Mouse (Mus musculus): ENCODE results near the gene Prpf40b. TPM values are rescaled to one million over a fixed set of nuclear protein-coding genes. Genes with fewer than 3 reads are reported as not detected.
A peak's percentile ranks its signal among the peaks of the same experiment; 100 is the strongest.

Gene Prpf40b
- polyA plus RNA-seq, 1 experiment, result 37.0 TPM

GRCm38 (mm10) chr15:99341102-99341501 lies 46.2 kb downstream of the Prpf40b start:
- peak overlapping the region; percentile 45 for H3K27ac ChIP-seq (ENCODE audit: control insufficient read depth, insufficient read depth, low read length)
- peaks cover 70% of the 10 kb centered on the region for H3K4me1 ChIP-seq (replicated peaks; ENCODE audit: control insufficient read depth, insufficient read depth, low read length)

DNA sequence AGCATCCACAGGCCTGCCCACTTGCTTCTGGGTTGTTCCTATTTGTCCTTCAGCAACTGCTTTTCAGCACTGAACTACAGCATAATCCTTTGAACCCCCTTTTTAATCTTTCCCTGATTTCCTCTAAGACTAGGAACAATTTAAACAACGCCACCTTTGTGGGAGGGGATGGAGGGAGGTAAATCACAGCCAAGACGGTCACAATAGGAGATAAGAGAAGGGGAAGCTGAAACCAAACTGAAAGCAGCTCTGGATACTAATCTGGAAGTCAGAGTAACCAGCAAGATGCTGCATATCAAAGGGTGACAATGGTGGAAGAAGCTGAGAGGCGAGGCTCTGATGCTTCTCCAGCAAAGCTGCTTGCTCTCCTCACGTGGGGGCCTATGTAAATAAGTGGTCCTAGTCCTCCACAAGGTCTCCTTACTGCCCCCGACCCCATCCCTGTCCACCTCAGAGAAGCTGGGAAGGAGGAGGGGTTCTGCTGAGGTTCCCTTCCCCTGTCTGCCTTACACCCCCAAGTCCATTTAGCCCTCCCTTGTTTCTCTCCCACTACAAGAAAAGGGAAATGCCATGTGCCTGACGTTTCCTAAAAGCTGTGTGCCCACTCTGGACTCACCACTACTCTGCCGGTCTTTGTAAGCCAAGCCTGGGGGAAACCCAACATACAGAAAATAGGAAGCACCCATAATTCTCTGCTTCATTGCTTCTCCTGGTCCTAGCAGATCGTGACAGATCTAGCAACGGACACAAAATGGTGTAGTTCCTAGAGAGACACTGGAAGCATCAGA lies 47.5 kb downstream of the Prpf40b start:
- H3K27me3 ChIP-seq (ENCODE audit: control insufficient read depth, insufficient read depth, low read length), result no peaks in the 10 kb centered on the region
- H3K36me3 ChIP-seq (ENCODE audit: control insufficient read depth, insufficient read depth, low read length), result no peaks in the 10 kb centered on the region
- no peak overlapping the region for H3K27ac ChIP-seq (ENCODE audit: control insufficient read depth, insufficient read depth, low read length)
- no peak for TF ChIP-seq CTCF (IDR thresholded peaks at IDR 0.05; ENCODE audit: borderline replicate concordance, control insufficient read depth, extremely low read depth, insufficient read depth, low read length, poor library complexity)
- no peak for TF ChIP-seq POLR2A (IDR thresholded peaks at IDR 0.05; ENCODE audit: control insufficient read depth, extremely low read depth, insufficient read depth, low read length, poor library complexity)
- peaks cover 61% of the 10 kb centered on the region for H3K4me1 ChIP-seq (replicated peaks; ENCODE audit: control insufficient read depth, insufficient read depth, low read length)
- WGBS, result 56% methylated on average over 9 of the region's 9 CpGs
- no peak for DNase-seq
- no peak overlapping the region for H3K4me3 ChIP-seq (ENCODE audit: control insufficient read depth, insufficient read depth, low read length)

More at GRCm38 (mm10) chr15:99341102-99341501, 46.2 kb downstream of the Prpf40b start:
- TF ChIP-seq CTCF (IDR thresholded peaks at IDR 0.05; ENCODE audit: borderline replicate concordance, control insufficient read depth, extremely low read depth, insufficient read depth, low read length, poor library complexity) (no peak), POLR2A (IDR thresholded peaks at IDR 0.05; ENCODE audit: control insufficient read depth, extremely low read depth, insufficient read depth, low read length, poor library complexity) (no peak)
- DNase-seq, result peak; percentile 72
- 4% methylated on average over 3 of the region's 3 CpGs for whole genome bisulfite sequencing
- H3K27me3 ChIP-seq (ENCODE audit: control insufficient read depth, insufficient read depth, low read length), result no peaks in the 10 kb centered on the region
- H3K4me3 ChIP-seq (ENCODE audit: control insufficient read depth, insufficient read depth, low read length), result no peak overlapping the region
- no peaks in the 10 kb centered on the region for H3K36me3 ChIP-seq (ENCODE audit: control insufficient read depth, insufficient read depth, low read length)

DNA sequence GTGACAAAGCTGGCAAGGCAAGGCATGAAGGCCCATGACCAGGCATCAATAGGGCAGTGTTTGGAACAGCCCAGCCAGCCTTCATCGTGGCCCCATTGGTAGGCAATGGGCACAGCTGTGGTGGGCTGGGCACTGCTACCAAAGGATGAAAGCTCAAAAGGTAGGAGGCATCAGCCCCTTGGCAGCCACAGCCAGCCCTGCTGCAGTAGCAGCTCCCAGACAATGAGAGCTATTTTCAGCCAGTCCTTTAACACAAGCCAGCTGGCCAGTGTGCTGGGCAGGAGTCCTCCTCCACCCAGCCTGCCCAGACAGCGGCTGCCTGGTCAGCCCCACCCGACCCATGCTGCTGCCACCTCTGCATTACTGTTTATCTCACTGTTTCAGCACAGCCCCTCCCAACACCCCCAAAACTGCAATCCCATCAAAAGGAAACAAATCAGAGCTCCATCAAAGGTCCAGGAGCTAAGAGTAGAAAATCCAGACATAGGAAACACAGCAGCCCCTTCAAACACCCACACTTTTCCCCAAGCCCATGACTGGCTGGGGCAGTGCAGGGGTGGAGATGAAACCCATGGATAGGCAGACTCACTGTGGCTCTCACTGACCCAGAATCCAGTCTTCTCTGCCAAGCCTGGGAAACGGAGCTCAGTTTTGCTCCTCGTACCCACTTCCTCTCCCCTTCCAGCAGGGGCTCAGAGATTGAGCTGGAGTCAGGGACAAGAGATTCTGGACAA lies 48.7 kb downstream of the Prpf40b start:
- Histone ChIP-seq H3K4me1 (replicated peaks; ENCODE audit: control insufficient read depth, insufficient read depth, low read length) (peaks cover 50% of the 10 kb centered on the region), H3K36me3 (ENCODE audit: control insufficient read depth, insufficient read depth, low read length) (no peaks in the 10 kb centered on the region), H3K27me3 (ENCODE audit: control insufficient read depth, insufficient read depth, low read length) (no peaks in the 10 kb centered on the region), H3K27ac (ENCODE audit: control insufficient read depth, insufficient read depth, low read length) (no peak overlapping the region), H3K4me3 (ENCODE audit: control insufficient read depth, insufficient read depth, low read length) (no peak overlapping the region)
- 87% methylated on average over 5 of the region's 5 CpGs for WGBS
- no peak for DNase-seq
- no peak for TF ChIP-seq POLR2A (IDR thresholded peaks at IDR 0.05; ENCODE audit: control insufficient read depth, extremely low read depth, insufficient read depth, low read length, poor library complexity)
- TF ChIP-seq CTCF (IDR thresholded peaks at IDR 0.05; ENCODE audit: borderline replicate concordance, control insufficient read depth, extremely low read depth, insufficient read depth, low read length, poor library complexity), result no peak

GRCm38 (mm10) chr15:99344148-99344870 lies 49.4 kb downstream of the Prpf40b start:
- DNase-seq, result no peak
- Histone ChIP-seq H3K27ac (ENCODE audit: control insufficient read depth, insufficient read depth, low read length) (no peak overlapping the region), H3K27me3 (ENCODE audit: control insufficient read depth, insufficient read depth, low read length) (no peaks in the 10 kb centered on the region), H3K36me3 (ENCODE audit: control insufficient read depth, insufficient read depth, low read length) (no peaks in the 10 kb centered on the region), H3K4me1 (replicated peaks; ENCODE audit: control insufficient read depth, insufficient read depth, low read length) (peaks cover 47% of the 10 kb centered on the region), H3K4me3 (ENCODE audit: control insufficient read depth, insufficient read depth, low read length) (no peak overlapping the region)
- no peak for TF ChIP-seq CTCF (IDR thresholded peaks at IDR 0.05; ENCODE audit: borderline replicate concordance, control insufficient read depth, extremely low read depth, insufficient read depth, low read length, poor library complexity)
- no peak for TF ChIP-seq POLR2A (IDR thresholded peaks at IDR 0.05; ENCODE audit: control insufficient read depth, extremely low read depth, insufficient read depth, low read length, poor library complexity)
- 88% methylated on average over 8 of the region's 8 CpGs for WGBS

DNA sequence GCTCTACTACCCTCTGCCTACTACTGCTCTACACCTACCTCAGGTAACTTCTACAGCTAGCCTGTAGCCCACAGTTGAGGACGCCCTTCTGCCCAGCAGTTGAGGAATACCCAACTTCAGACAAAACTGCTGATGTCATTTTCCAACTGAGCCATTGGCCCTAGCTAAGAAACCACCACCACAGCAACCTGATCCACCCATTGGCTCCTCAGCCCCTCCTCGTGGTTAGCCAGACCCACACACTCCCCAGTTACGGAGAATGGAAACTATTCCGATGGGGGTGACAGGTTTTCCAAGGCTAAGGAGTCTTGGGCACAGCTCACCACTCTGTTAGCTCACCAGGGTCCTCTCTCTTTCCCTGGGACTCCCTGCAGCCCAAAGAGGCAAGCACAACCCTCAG lies 50.1 kb downstream of the Prpf40b start:
- Histone ChIP-seq H3K4me3 (ENCODE audit: control insufficient read depth, insufficient read depth, low read length) (no peak overlapping the region), H3K27me3 (ENCODE audit: control insufficient read depth, insufficient read depth, low read length) (no peaks in the 10 kb centered on the region), H3K4me1 (replicated peaks; ENCODE audit: control insufficient read depth, insufficient read depth, low read length) (peaks cover 43% of the 10 kb centered on the region), H3K36me3 (ENCODE audit: control insufficient read depth, insufficient read depth, low read length) (no peaks in the 10 kb centered on the region), H3K27ac (ENCODE audit: control insufficient read depth, insufficient read depth, low read length) (no peak overlapping the region)
- TF ChIP-seq POLR2A (IDR thresholded peaks at IDR 0.05; ENCODE audit: control insufficient read depth, extremely low read depth, insufficient read depth, low read length, poor library complexity) (no peak), CTCF (IDR thresholded peaks at IDR 0.05; ENCODE audit: borderline replicate concordance, control insufficient read depth, extremely low read depth, insufficient read depth, low read length, poor library complexity) (no peak)
- 38% methylated on average over 4 of the region's 4 CpGs for WGBS
- no peak for DNase-seq

GRCm38 (mm10) chr15:99351610-99352009 lies 56.7 kb downstream of the Prpf40b start:
- H3K27ac ChIP-seq (ENCODE audit: control insufficient read depth, insufficient read depth, low read length), result no peak overlapping the region
- TF ChIP-seq CTCF (IDR thresholded peaks at IDR 0.05; ENCODE audit: borderline replicate concordance, control insufficient read depth, extremely low read depth, insufficient read depth, low read length, poor library complexity), result no peak
- no peak for TF ChIP-seq POLR2A (IDR thresholded peaks at IDR 0.05; ENCODE audit: control insufficient read depth, extremely low read depth, insufficient read depth, low read length, poor library complexity)
- H3K4me3 ChIP-seq (ENCODE audit: control insufficient read depth, insufficient read depth, low read length), result no peak overlapping the region
- DNase-seq, result no peak
- H3K4me1 ChIP-seq (replicated peaks; ENCODE audit: control insufficient read depth, insufficient read depth, low read length), result peaks cover 21% of the 10 kb centered on the region
- WGBS, result 52% methylated on average over 6 of the region's 6 CpGs
- no peaks in the 10 kb centered on the region for H3K36me3 ChIP-seq (ENCODE audit: control insufficient read depth, insufficient read depth, low read length)
- H3K27me3 ChIP-seq (ENCODE audit: control insufficient read depth, insufficient read depth, low read length), result no peaks in the 10 kb centered on the region

Measured in thymus, adult 2 months (tissue).